18 mouse cellular contexts compared by ENCODE assay signal in the genomic region with DNA sequence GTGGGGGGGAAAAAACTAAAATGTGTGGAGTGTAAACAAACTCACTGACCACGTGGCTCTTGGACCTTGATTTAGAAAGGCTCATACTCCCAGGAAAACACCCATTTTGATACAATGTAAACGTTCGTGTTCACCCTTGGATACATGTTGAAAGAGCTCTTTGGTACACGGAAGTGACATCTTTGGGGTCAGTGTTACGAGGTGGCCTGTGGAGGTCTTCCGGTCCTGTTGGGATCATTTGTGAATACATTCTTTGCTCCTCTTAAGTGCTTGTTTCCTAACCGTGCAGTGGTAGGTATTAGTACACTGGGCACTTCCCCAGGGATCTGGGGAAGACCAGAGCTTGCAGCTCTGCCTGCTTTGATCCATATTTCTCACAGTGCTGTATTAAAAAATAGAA. TPM values are rescaled to one million over a fixed set of nuclear protein-coding genes. Genes with fewer than 3 reads are reported as not detected.
DNase-seq lines count a peak whose midpoint lies in the region; ATAC-seq lines count a peak whose summit lies in the region.
"Had no signal": no experiment of that assay in that cellular context is flagged by ENCODE, and none has a peak within 500 bp of the region (broad histone marks: within the 10 kb centered on the region; RNA-seq: fewer than 3 reads in every experiment).

No protein-coding gene starts in this region.

- no peaks in the 10 kb centered on the region for H3K9me3 ChIP-seq in liver, embryonic 16.5 days (replicated peaks; ENCODE audit: control insufficient read depth, low read length)
- no peaks in the 10 kb centered on the region for H3K9me3 ChIP-seq in liver, embryonic 12.5 days (replicated peaks)
- H3K9me3 ChIP-seq in forebrain, embryonic 11.5 days (ENCODE audit: control insufficient read depth, low read length): no peaks in the 10 kb centered on the region
- H3K9me3 ChIP-seq in hindbrain, embryonic 12.5 days (replicated peaks): no peaks in the 10 kb centered on the region
- H3K9me3 ChIP-seq in midbrain, embryonic 15.5 days: no peaks in the 10 kb centered on the region
- H3K9me3 ChIP-seq: heart, embryonic 10.5 days had no signal

- intact Hi-C loops in heart, postnatal 25 days (cut with DNase I): no loop called here
- intact Hi-C loops in heart, postnatal 36 days (cut with DNase I): no loop called here

- no peak overlapping the region for H3K4me3 ChIP-seq in liver, embryonic 16.5 days (ENCODE audit: low read depth, low read length)
- H3K4me3 ChIP-seq in liver, embryonic 12.5 days: no peak overlapping the region
- H3K4me3 ChIP-seq in forebrain, embryonic 11.5 days (ENCODE audit: low read depth, low read length): no peak overlapping the region
- no peak overlapping the region for H3K4me3 ChIP-seq in hindbrain, embryonic 12.5 days
- no peak overlapping the region for H3K4me3 ChIP-seq in midbrain, embryonic 15.5 days
- H3K4me3 ChIP-seq: heart, embryonic 10.5 days; left cerebral cortex, adult 2 months; myocyte had no signal

- H3K9ac ChIP-seq in liver, embryonic 16.5 days (ENCODE audit: low read depth, low read length): no peak overlapping the region
- H3K9ac ChIP-seq in liver, embryonic 12.5 days: no peak overlapping the region
- H3K9ac ChIP-seq in forebrain, embryonic 11.5 days (ENCODE audit: low read length): no peak overlapping the region
- H3K9ac ChIP-seq in hindbrain, embryonic 12.5 days: no peak overlapping the region
- no peak overlapping the region for H3K9ac ChIP-seq in midbrain, embryonic 15.5 days
- H3K9ac ChIP-seq: lung, embryonic 14.5 days had no signal

- WGBS in liver, embryonic 16.5 days (ENCODE audit: insufficient replicate concordance): 61% methylated on average over 7 of the region's 7 CpGs
- WGBS in liver, embryonic 12.5 days (ENCODE audit: insufficient replicate concordance): 72% methylated on average over 7 of the region's 7 CpGs
- WGBS in forebrain, embryonic 11.5 days: 52% methylated on average over 7 of the region's 7 CpGs
- 47% methylated on average over 7 of the region's 7 CpGs for WGBS in hindbrain, embryonic 12.5 days
- 37% methylated on average over 7 of the region's 7 CpGs for WGBS in midbrain, embryonic 15.5 days

- peak; percentile 72 for ATAC-seq in liver, embryonic 16.5 days (ENCODE audit: low read depth)
- no peak for ATAC-seq in liver, embryonic 12.5 days
- ATAC-seq in forebrain, embryonic 11.5 days (replicated peaks; ENCODE audit: low FRiP score): no peak
- no peak for ATAC-seq in hindbrain, embryonic 12.5 days (ENCODE audit: low FRiP score)
- no peak for ATAC-seq in midbrain, embryonic 15.5 days (replicated peaks)

- H3K27me3 ChIP-seq in liver, embryonic 16.5 days (ENCODE audit: control insufficient read depth, insufficient read depth, low read depth, low read length): no peaks in the 10 kb centered on the region
- H3K27me3 ChIP-seq in liver, embryonic 12.5 days (replicated peaks): no peaks in the 10 kb centered on the region
- no peaks in the 10 kb centered on the region for H3K27me3 ChIP-seq in forebrain, embryonic 11.5 days (ENCODE audit: control insufficient read depth, insufficient read depth, low read length)
- no peaks in the 10 kb centered on the region for H3K27me3 ChIP-seq in hindbrain, embryonic 12.5 days
- H3K27me3 ChIP-seq in midbrain, embryonic 15.5 days (replicated peaks): no peaks in the 10 kb centered on the region

- no peak for DNase-seq in forebrain, embryonic 11.5 days (ENCODE audit: low spot score)
- DNase-seq in right cerebral cortex, adult 2 months (ENCODE audit: low spot score in 2 of 2): no peak
- DNase-seq in heart, postnatal 25 days (ENCODE audit: low spot score): no peak
- no peak for DNase-seq in heart, postnatal 36 days
- DNase-seq: B cell, adult 2 months; cerebellum, adult 11 months; gastrocnemius, postnatal 36 days; heart, postnatal 4 days; kidney, adult 8-10 months; lung, embryonic 14.5 days; right cerebral cortex, postnatal 4 days had no signal

- H3K27ac ChIP-seq in liver, embryonic 16.5 days (ENCODE audit: low read length): 0 out of 2 replicates have a peak overlapping the region, but pooled peaks have one; percentile 41
- no peak overlapping the region for H3K27ac ChIP-seq in liver, embryonic 12.5 days
- peak overlapping the region; percentile 96 for H3K27ac ChIP-seq in forebrain, embryonic 11.5 days (ENCODE audit: low read depth, low read length)
- H3K27ac ChIP-seq in hindbrain, embryonic 12.5 days: peak overlapping the region; percentile 64
- peak overlapping the region; percentile 66 for H3K27ac ChIP-seq in midbrain, embryonic 15.5 days
- H3K27ac ChIP-seq: heart, embryonic 10.5 days; left cerebral cortex, adult 2 months had no signal

- no peaks in the 10 kb centered on the region for H3K36me3 ChIP-seq in liver, embryonic 16.5 days (ENCODE audit: control insufficient read depth, insufficient read depth)
- H3K36me3 ChIP-seq in liver, embryonic 12.5 days: peaks cover 51% of the 10 kb centered on the region
- H3K36me3 ChIP-seq in forebrain, embryonic 11.5 days (ENCODE audit: control insufficient read depth, insufficient read depth, low read length): peaks cover 3% of the 10 kb centered on the region; the same call in 1 of the 2 replicates
- peaks cover 39% of the 10 kb centered on the region for H3K36me3 ChIP-seq in hindbrain, embryonic 12.5 days
- peaks cover under 1% of the 10 kb centered on the region; the same call in 1 of the 2 replicates for H3K36me3 ChIP-seq in midbrain, embryonic 15.5 days (replicated peaks)

- no peak overlapping the region for H3K4me2 ChIP-seq in liver, embryonic 16.5 days (ENCODE audit: low read depth, low read length)
- no peak overlapping the region for H3K4me2 ChIP-seq in liver, embryonic 12.5 days
- H3K4me2 ChIP-seq in forebrain, embryonic 11.5 days (ENCODE audit: low read depth, low read length, severe bottlenecking): no peak overlapping the region
- no peak overlapping the region for H3K4me2 ChIP-seq in hindbrain, embryonic 12.5 days (replicated peaks)
- H3K4me2 ChIP-seq in midbrain, embryonic 15.5 days: no peak overlapping the region
- H3K4me2 ChIP-seq: lung, embryonic 14.5 days had no signal

- no peaks in the 10 kb centered on the region; the same call in 1 of the 2 replicates for H3K4me1 ChIP-seq in liver, embryonic 16.5 days (ENCODE audit: control insufficient read depth, low read depth, low read length)
- H3K4me1 ChIP-seq in liver, embryonic 12.5 days: peaks cover 25% of the 10 kb centered on the region
- peaks cover 73% of the 10 kb centered on the region for H3K4me1 ChIP-seq in forebrain, embryonic 11.5 days (replicated peaks; ENCODE audit: control insufficient read depth, insufficient read depth, low read length)
- H3K4me1 ChIP-seq in hindbrain, embryonic 12.5 days: peaks cover 95% of the 10 kb centered on the region
- H3K4me1 ChIP-seq in midbrain, embryonic 15.5 days: peaks cover 92% of the 10 kb centered on the region

RNA-seq across cellular contexts. Expression of gene Enc1, which starts 10.8 kb away (rescaled TPM):
- 0.76 and 0.86 TPM in 2 replicates for polyA plus RNA-seq in liver, embryonic 16.5 days (2015; fragmentation: Nextera tagmentation; extraction: Ambion mirVana)
- 0.92 and 0.93 TPM in 2 replicates for polyA plus RNA-seq in liver, embryonic 12.5 days (2016; fragmentation: Nextera tagmentation; extraction: Ambion mirVana)
- polyA plus RNA-seq in forebrain, embryonic 11.5 days (2014; fragmentation: Nextera tagmentation; extraction: Ambion mirVana): 17.9 and 20.8 TPM in 2 replicates
- polyA plus RNA-seq in hindbrain, embryonic 12.5 days (2016; fragmentation: Nextera tagmentation; extraction: Ambion mirVana): 28.8 and 29.1 TPM in 2 replicates
- polyA plus RNA-seq in midbrain, embryonic 15.5 days (2015; fragmentation: Nextera tagmentation; extraction: Ambion mirVana): 76.1 and 81.9 TPM in 2 replicates
- 1 to 10 TPM; 5.6 to 6.4 TPM for total RNA-seq in heart, postnatal 25 days (2021)
- total RNA-seq in heart, postnatal 36 days (2021): 1 to 10 TPM; 4.7 to 8.1 TPM

RNA-seq across cellular contexts. Expression of gene Hexb, which starts 53.6 kb away (rescaled TPM):
- polyA plus RNA-seq in liver, embryonic 16.5 days (2015; fragmentation: Nextera tagmentation; extraction: Ambion mirVana): 29.5 and 32.2 TPM in 2 replicates
- polyA plus RNA-seq in liver, embryonic 12.5 days (2016; fragmentation: Nextera tagmentation; extraction: Ambion mirVana): 14.1 and 15.1 TPM in 2 replicates
- polyA plus RNA-seq in forebrain, embryonic 11.5 days (2014; fragmentation: Nextera tagmentation; extraction: Ambion mirVana): 20.3 and 22.2 TPM in 2 replicates
- polyA plus RNA-seq in hindbrain, embryonic 12.5 days (2016; fragmentation: Nextera tagmentation; extraction: Ambion mirVana): 25.8 and 29.3 TPM in 2 replicates
- 35.8 and 43.1 TPM in 2 replicates for polyA plus RNA-seq in midbrain, embryonic 15.5 days (2015; fragmentation: Nextera tagmentation; extraction: Ambion mirVana)
- 10 to 100 TPM; 20.8 to 23.2 TPM for total RNA-seq in heart, postnatal 25 days (2021)
- total RNA-seq in heart, postnatal 36 days (2021): 10 to 100 TPM; 24.8 to 28.0 TPM
